Mouse (Mus musculus): ENCODE results near the gene Ttc38. TPM values are rescaled to one million over a fixed set of nuclear protein-coding genes. Genes with fewer than 3 reads are reported as not detected.

Ttc38 gene
- 3.9 and 6.3 TPM in 2 replicates for polyA plus RNA-seq (2016; fragmentation: Nextera tagmentation; extraction: Ambion mirVana)

DNA sequence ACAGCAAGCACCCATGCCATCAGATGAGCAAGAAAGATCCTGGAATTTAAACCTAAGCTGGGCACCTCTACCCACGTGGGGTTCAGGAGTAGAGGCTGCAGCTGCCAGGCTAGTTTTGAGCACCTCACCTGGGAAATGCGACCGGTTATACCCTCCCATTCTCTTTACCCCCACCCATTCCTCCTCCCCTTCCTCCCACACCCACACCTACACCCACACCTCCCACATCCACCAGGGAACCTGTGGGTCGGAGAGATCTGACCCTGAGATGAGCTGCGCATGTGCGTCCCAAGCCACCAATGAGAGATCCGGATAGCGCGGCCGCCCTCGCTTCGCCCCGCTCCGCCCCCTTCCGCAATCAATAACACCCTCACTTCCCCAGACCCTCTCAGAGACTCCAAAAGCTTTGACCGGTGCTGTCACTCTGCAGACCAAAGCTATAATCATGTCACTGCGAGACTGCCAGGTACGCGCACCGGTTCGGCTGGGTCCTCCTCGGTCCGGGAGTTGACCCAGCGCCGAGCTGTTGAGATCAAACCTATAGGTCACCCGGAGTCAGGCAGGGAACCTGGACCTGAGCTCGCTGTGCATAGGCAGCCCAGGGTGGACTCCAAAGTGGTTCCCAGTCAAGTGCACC, at the start of gene Ttc38:
Gene Ttc38, plus strand, starts transcription at position 353 of the 637 bp plus-strand sequence.
- H3K36me3 ChIP-seq, result no peaks in the 10 kb centered on the region
- H3K27me3 ChIP-seq, result no peaks in the 10 kb centered on the region
- peak within 1 kb of the TSS; percentile 53 for H3K4me3 ChIP-seq
- H3K9ac ChIP-seq, result peak within 1 kb of the TSS; percentile 62
- no peak within 1 kb of the TSS for H3K27ac ChIP-seq
- no peaks in the 10 kb centered on the region for H3K9me3 ChIP-seq (replicated peaks)
- WGBS, result 1% methylated on average over 27 of the region's 27 CpGs
- peaks cover 14% of the 10 kb centered on the region for H3K4me1 ChIP-seq
- peak within 1 kb of the TSS; percentile 77 for H3K4me2 ChIP-seq (replicated peaks)
- peak; percentile 92 for ATAC-seq (ENCODE audit: low FRiP score)

DNA sequence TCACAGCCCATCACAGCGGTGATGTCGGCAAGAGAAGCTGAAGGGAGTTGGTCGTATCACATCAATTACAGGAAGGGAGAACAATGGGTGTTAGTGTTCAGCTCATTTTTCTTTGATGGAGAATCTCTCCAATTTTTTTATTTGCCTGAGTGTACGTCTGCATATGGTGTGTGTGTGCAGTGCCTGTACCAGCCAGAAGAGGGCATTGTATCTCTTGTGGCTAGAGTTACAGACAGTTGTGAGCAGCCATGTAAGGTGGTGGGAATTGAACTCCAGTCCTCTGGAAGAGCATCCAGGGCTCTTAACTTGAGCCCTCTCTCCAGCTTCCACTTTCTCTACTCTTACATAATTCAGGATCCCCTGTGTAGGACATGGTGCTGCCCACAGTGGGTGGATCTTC, 49.0 kb upstream of the Ttc38 start:
- H3K4me1 ChIP-seq, result no peaks in the 10 kb centered on the region
- no peak overlapping the region for H3K27ac ChIP-seq
- no peaks in the 10 kb centered on the region for H3K27me3 ChIP-seq
- H3K4me3 ChIP-seq, result no peak overlapping the region
- no peaks in the 10 kb centered on the region for H3K9me3 ChIP-seq (replicated peaks)
- H3K36me3 ChIP-seq, result no peaks in the 10 kb centered on the region
- no peak overlapping the region for H3K4me2 ChIP-seq (replicated peaks)
- 94% methylated on average over 4 of the region's 4 CpGs for WGBS
- ATAC-seq (ENCODE audit: low FRiP score), result no peak
- H3K9ac ChIP-seq, result no peak overlapping the region

DNA sequence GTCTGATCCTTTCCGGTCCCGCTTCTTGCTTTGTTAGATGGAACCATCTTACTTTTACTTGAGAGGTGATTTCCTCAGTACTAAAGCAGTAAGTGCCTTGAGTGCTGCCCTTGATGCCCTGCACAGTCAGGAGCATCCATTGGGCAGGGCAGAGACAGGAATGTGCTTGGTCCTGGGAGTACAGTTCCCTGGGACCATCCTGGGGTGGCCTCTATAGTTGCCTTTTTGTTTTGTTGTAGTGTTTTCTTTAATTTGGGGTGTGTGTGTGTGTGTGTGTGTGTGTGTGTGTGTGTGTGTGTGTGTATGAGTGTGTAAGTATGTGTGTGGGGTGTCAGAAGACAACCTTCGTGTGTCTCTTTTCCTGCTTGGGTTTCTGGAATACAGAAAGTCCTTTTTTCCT, 47.8 kb upstream of the Ttc38 start:
- Histone ChIP-seq H3K4me3 (no peak overlapping the region), H3K36me3 (no peaks in the 10 kb centered on the region), H3K4me2 (replicated peaks) (no peak overlapping the region), H3K9me3 (replicated peaks) (no peaks in the 10 kb centered on the region), H3K4me1 (no peaks in the 10 kb centered on the region), H3K27me3 (no peaks in the 10 kb centered on the region), H3K9ac (no peak overlapping the region), H3K27ac (no peak overlapping the region)
- 94% methylated on average over 3 of the region's 3 CpGs for WGBS
- ATAC-seq (ENCODE audit: low FRiP score), result no peak

DNA sequence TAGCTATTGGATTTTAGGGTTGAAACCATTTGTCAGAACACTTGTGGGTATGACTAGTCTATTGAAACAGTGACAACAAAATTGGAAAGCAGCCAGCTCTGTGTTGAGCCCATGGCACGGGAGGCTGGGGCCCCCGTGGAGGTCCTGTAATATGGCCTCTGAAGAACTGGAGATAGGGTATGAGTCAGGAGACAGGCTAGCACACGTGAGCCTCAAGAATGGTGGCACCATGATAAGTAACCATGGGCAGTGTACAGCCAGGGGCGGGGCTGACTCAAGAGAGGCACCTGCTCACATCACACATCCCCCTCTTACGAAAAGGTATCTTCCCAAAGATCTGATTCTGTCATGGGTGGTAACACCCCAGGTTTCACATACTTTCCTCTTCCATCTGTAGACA, 45.4 kb upstream of the Ttc38 start:
- no peak overlapping the region for H3K27ac ChIP-seq
- 84% methylated on average over 5 of the region's 5 CpGs for WGBS

DNA sequence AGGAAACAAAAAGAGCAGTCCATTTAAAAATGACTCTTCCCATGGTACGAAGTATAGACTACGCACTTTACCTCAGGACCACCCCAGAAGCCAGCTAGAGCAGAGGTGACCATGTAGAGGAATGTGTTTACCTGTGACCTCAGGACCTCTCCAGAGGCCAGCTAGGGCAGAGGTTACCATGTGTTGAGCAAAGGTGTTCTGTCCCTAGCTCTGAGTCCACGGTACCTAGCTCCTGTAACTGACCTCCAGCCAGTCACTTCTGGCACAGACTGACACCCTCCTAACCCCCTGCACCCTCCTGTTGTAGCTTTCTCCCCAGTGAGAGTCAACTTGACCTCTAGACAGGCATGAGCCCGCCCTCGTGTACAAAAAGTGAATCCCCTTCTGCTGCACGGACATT, 44.6 kb upstream of the Ttc38 start:
- Histone ChIP-seq H3K27ac (no peak overlapping the region), H3K9ac (no peak overlapping the region), H3K27me3 (no peaks in the 10 kb centered on the region), H3K4me1 (no peaks in the 10 kb centered on the region), H3K4me3 (no peak overlapping the region), H3K9me3 (replicated peaks) (no peaks in the 10 kb centered on the region), H3K4me2 (replicated peaks) (no peak overlapping the region), H3K36me3 (no peaks in the 10 kb centered on the region)
- 92% methylated on average over 6 of the region's 6 CpGs for WGBS
- no peak for ATAC-seq (ENCODE audit: low FRiP score)

More for the DNA sequence above, 45.4 kb upstream of the Ttc38 start:
- H3K27me3 ChIP-seq, result no peaks in the 10 kb centered on the region
- no peak overlapping the region for H3K4me3 ChIP-seq
- H3K4me2 ChIP-seq (replicated peaks), result no peak overlapping the region
- H3K36me3 ChIP-seq, result no peaks in the 10 kb centered on the region
- ATAC-seq (ENCODE audit: low FRiP score), result no peak
- no peak overlapping the region for H3K9ac ChIP-seq
- H3K9me3 ChIP-seq (replicated peaks), result no peaks in the 10 kb centered on the region
- H3K4me1 ChIP-seq, result no peaks in the 10 kb centered on the region

DNA sequence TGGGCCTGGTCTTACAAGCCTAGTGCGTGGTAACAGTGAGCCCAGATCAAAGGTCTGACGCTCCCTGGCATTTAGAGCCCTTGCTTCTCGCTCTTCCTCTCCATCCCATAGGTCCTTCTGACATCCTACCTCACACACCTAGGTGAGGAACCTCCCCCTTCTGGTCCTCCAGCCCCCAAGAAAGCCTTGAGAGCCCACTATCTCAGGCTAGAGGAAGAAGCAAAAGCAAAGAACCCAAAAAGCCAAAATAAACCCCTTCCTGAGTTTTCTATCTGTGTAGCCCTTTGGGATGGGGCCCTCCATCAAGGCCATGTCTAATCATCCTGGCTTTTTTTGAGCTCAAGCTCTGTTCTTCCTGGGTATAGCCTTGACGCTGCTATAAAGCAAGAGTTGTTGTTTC, 44.1 kb upstream of the Ttc38 start:
- ATAC-seq (ENCODE audit: low FRiP score), result no peak
- Histone ChIP-seq H3K9me3 (replicated peaks) (no peaks in the 10 kb centered on the region), H3K36me3 (no peaks in the 10 kb centered on the region), H3K4me2 (replicated peaks) (no peak overlapping the region), H3K27me3 (no peaks in the 10 kb centered on the region), H3K27ac (no peak overlapping the region), H3K4me3 (no peak overlapping the region), H3K4me1 (no peaks in the 10 kb centered on the region), H3K9ac (no peak overlapping the region)
- 90% methylated on average over 4 of the region's 4 CpGs for WGBS

DNA sequence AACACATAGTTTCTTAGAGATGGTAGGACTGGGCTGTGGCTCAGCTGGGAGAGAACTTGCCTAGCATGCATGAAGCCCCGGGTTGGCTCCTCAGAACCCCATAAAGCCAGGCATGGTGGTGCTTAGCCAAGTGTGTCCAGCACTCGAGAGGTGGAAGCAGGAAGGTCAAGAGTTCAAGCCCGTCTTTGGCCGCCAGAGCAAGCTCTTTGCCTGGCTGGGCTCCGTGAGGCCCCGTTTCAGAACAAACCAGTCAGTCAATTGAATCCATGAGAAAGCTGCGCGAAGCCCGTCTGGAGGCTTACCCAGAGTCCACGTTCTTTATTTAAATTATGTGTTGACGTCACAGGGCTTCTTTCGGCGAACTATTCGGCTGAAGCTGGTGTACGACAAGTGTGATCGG, 43.5 kb upstream of the Ttc38 start:
- Histone ChIP-seq H3K9ac (no peak overlapping the region), H3K4me3 (no peak overlapping the region), H3K27me3 (no peaks in the 10 kb centered on the region), H3K4me1 (no peaks in the 10 kb centered on the region), H3K27ac (no peak overlapping the region), H3K36me3 (no peaks in the 10 kb centered on the region), H3K4me2 (replicated peaks) (no peak overlapping the region), H3K9me3 (replicated peaks) (no peaks in the 10 kb centered on the region)
- ATAC-seq (ENCODE audit: low FRiP score), result no peak
- WGBS, result 80% methylated on average over 16 of the region's 16 CpGs

DNA sequence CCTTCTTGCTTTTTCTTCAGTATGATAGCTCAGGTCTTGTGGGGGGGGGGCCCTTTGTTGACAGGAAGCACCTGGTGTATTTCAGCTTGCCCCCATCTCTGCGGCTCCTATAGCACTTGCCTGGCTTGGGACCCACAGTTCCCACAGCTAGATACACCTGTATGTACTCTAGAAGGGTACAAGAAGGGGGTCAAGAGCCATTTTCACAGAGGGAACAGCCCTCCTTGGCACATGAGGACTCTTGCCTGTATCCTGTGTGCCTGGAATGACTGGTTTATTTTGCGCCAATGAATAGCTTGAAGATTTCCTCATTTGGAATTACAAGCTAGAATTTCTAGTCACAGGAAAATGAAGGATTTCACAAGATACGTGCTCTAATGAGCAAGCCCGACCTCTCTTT, 40.7 kb upstream of the Ttc38 start:
- 88% methylated on average over 4 of the region's 4 CpGs for WGBS

DNA sequence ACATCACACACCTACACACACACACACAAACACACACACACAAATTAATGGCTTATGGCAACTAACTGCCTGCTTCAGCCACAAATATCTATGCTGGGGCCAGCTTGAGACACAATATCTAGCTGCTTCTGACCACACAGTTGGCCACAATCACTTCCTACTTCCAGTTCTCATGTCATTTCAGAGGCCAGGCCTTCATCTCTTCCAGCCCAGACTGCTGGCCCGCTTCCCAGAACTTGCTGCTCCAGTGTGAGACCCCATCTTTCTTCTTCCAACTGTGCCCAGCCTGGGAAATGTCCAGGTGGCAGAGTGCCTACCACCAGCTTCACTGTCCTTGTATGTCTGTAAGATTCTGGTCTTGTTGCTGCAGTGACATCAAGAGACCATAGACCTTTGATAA, 39.3 kb upstream of the Ttc38 start:
- H3K4me3 ChIP-seq, result no peak overlapping the region
- no peaks in the 10 kb centered on the region for H3K9me3 ChIP-seq (replicated peaks)
- no peaks in the 10 kb centered on the region for H3K4me1 ChIP-seq
- H3K27me3 ChIP-seq, result no peaks in the 10 kb centered on the region
- no peak overlapping the region for H3K9ac ChIP-seq
- H3K36me3 ChIP-seq, result no peaks in the 10 kb centered on the region
- no peak for ATAC-seq (ENCODE audit: low FRiP score)
- H3K27ac ChIP-seq, result no peak overlapping the region
- no peak overlapping the region for H3K4me2 ChIP-seq (replicated peaks)
- WGBS, result 84% methylated on average over 1 of the region's 1 CpGs

More for the DNA sequence above, 40.7 kb upstream of the Ttc38 start:
- Histone ChIP-seq H3K4me1 (no peaks in the 10 kb centered on the region), H3K36me3 (no peaks in the 10 kb centered on the region), H3K4me3 (no peak overlapping the region), H3K27ac (no peak overlapping the region), H3K4me2 (replicated peaks) (no peak overlapping the region), H3K27me3 (no peaks in the 10 kb centered on the region), H3K9me3 (replicated peaks) (no peaks in the 10 kb centered on the region), H3K9ac (no peak overlapping the region)
- ATAC-seq (ENCODE audit: low FRiP score), result no peak

DNA sequence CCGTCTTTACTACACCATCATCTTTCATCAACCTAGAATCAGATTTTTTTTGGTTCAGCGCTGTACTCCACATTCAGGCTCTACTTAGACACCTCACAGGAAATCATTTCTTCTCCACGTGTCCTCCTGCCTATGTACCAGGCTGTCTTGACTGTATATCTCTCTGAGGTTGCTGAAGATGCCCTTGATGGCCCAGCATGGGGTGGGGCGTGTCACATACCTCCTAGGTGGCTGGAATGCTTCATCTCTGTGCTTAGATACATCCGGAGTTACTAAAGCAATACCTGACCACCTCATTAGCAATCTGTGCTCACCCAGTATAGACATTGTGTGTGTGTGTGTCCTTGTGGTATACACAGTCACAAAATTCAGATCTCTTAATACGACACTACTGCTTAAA, 36.6 kb upstream of the Ttc38 start:
- Histone ChIP-seq H3K27ac (no peak overlapping the region), H3K27me3 (no peaks in the 10 kb centered on the region), H3K4me3 (no peak overlapping the region), H3K9ac (no peak overlapping the region), H3K4me2 (replicated peaks) (no peak overlapping the region), H3K9me3 (replicated peaks) (no peaks in the 10 kb centered on the region), H3K4me1 (no peaks in the 10 kb centered on the region), H3K36me3 (no peaks in the 10 kb centered on the region)
- 75% methylated on average over 6 of the region's 6 CpGs for WGBS
- ATAC-seq (ENCODE audit: low FRiP score), result no peak

DNA sequence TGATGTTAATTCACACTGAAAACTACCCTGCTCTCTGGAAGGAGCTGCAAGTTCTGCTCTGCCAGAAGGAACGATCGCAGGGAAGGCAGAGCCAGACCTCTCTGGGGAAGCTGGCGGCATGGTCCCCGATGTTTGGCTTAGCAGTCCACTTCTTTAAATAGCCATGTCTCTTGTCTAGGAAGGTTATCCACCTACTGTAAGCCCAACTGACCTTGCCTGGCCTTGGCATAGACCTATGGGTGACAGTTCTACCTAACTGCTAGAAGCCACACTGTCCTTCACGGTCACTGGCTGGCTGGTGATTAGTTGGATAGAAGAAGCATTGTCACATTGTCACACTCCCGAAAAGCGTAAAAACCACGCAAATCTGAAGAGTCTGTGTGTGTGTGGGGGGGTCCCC, 33.4 kb upstream of the Ttc38 start:
- Histone ChIP-seq H3K36me3 (no peaks in the 10 kb centered on the region), H3K4me1 (peaks cover 3% of the 10 kb centered on the region; the same call in 1 of the 2 replicates), H3K27me3 (no peaks in the 10 kb centered on the region), H3K9me3 (replicated peaks) (no peaks in the 10 kb centered on the region), H3K4me2 (replicated peaks) (no peak overlapping the region), H3K9ac (no peak overlapping the region), H3K27ac (no peak overlapping the region), H3K4me3 (no peak overlapping the region)
- WGBS, result 93% methylated on average over 8 of the region's 8 CpGs
- ATAC-seq (ENCODE audit: low FRiP score), result no peak

DNA sequence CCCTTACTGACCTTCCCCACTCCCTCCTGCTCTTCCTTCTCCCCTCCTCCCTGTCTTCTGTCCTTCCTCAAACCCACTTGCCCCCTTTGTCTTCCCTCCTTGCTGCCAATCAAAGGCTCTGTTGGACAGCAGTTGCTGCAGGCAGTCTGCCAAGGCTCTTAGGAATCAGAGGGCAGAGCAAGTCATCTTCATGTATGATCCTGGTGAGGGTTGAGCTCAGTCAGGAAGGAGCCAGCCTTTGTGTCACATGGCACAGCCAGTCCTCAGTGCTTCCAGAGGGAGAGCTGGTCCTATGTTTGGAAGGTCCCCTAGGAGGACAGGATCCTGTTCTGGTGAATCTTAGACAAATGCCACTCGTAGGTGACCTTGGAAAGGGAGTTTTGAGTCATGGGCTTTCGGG, 29.2 kb upstream of the Ttc38 start:
- Histone ChIP-seq H3K9ac (no peak overlapping the region), H3K4me1 (peaks cover 3% of the 10 kb centered on the region; the same call in 1 of the 2 replicates), H3K36me3 (no peaks in the 10 kb centered on the region), H3K27me3 (no peaks in the 10 kb centered on the region), H3K9me3 (replicated peaks) (no peaks in the 10 kb centered on the region), H3K4me3 (no peak overlapping the region), H3K4me2 (replicated peaks) (no peak overlapping the region), H3K27ac (no peak overlapping the region)
- ATAC-seq (ENCODE audit: low FRiP score), result no peak
- WGBS, result 83% methylated on average over 2 of the region's 2 CpGs

DNA sequence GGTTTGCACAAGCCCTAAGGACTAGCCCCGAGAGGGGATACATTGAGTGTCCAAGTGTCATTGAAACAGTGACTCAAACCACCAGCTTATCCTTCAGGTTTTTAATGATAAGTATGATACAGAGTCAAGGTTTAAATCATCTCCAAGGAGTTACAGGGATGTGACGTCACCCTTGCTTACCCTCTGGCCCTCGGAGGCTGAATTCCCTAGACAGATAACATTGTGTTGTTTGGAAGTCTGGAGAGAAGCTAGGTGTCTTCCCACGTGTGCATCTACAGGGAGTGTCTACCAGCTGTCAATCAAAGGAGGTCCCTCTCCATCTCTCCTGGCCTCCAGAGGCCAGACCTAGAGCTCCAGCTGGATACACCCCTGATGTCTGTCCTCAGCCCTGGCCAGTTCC, 25.2 kb upstream of the Ttc38 start:
- no peak overlapping the region for H3K27ac ChIP-seq
- H3K4me1 ChIP-seq, result peaks cover 11% of the 10 kb centered on the region
- no peak for ATAC-seq (ENCODE audit: low FRiP score)
- no peaks in the 10 kb centered on the region for H3K9me3 ChIP-seq (replicated peaks)
- WGBS, result 83% methylated on average over 4 of the region's 4 CpGs
- H3K4me3 ChIP-seq, result no peak overlapping the region
- H3K36me3 ChIP-seq, result no peaks in the 10 kb centered on the region
- no peaks in the 10 kb centered on the region for H3K27me3 ChIP-seq
- no peak overlapping the region for H3K9ac ChIP-seq
- no peak overlapping the region for H3K4me2 ChIP-seq (replicated peaks)
